Mouse (Mus musculus) liver, embryonic 11.5 days (tissue): Measurements from ENCODE around the gene Stk26. TPM values are rescaled to one million over a fixed set of nuclear protein-coding genes. Genes with fewer than 3 reads are reported as not detected.

Source experiments
- ATAC-seq: fragments of 200-750 bp; cut with Nextera tagmentation; replicated peaks from 2 replicates; pipeline ENCODE4 v1.8.0; 2017; ENCODE audit warnings: moderate number of reproducible peaks, mild to moderate bottlenecking, moderate TSS enrichment, moderate library complexity; ENCODE audit not compliant: low FRiP score
- DNase-seq: peaks from one replicate; pipeline ENCODE4 v3.0.0-alpha.2; 2017; ENCODE audit warnings: low spot score
- H3K27ac ChIP-seq: fragments of 300-500 bp; sonication (generic); 2 replicates; pipeline ENCODE4 v1.5.1; 2014; ENCODE audit warnings: mild to moderate bottlenecking, low read depth, low read length, control low read depth
- H3K27me3 ChIP-seq: fragments of 300-500 bp; sonication (generic); replicated peaks from 2 replicates; pipeline ENCODE4 v1.6.1; 2014; ENCODE audit warnings: low read length, mixed read lengths; ENCODE audit not compliant: control insufficient read depth, insufficient read depth
- H3K36me3 ChIP-seq: fragments of 300-500 bp; sonication (generic); 2 replicates; pipeline ENCODE4 v1.6.1; 2014; ENCODE audit warnings: mild to moderate bottlenecking, low read length, moderate library complexity, mixed read lengths; ENCODE audit not compliant: control insufficient read depth, insufficient read depth
- H3K4me1 ChIP-seq: fragments of 300-500 bp; sonication (generic); replicated peaks from 2 replicates; pipeline ENCODE4 v1.6.1; 2014; ENCODE audit warnings: low read length, mixed read lengths; ENCODE audit not compliant: control insufficient read depth, insufficient read depth
- H3K4me2 ChIP-seq: fragments of 300-500 bp; sonication (generic); 2 replicates; pipeline ENCODE4 v1.6.1; 2014; ENCODE audit warnings: mild to moderate bottlenecking, control low read depth, moderate library complexity
- H3K4me3 ChIP-seq: fragments of 300-500 bp; sonication (generic); 2 replicates; pipeline ENCODE4 v1.5.1; 2014; ENCODE audit warnings: low read depth, low read length, control low read depth
- H3K9ac ChIP-seq: fragments of 300-500 bp; sonication (generic); 2 replicates; pipeline ENCODE4 v1.6.1; 2014; ENCODE audit warnings: low read depth, low read length, control low read depth
- H3K9me3 ChIP-seq: fragments of 300-500 bp; sonication (generic); 2 replicates; pipeline ENCODE4 v1.6.1; 2016; ENCODE audit warnings: low read length, inconsistent platforms, mixed read lengths; ENCODE audit not compliant: control insufficient read depth
- whole genome bisulfite sequencing: fragments of 180-500 bp; shearing (Covaris S2); extraction: QIAGEN DNeasy Blood & Tissue Kit; methylation state at CpG from one replicate; pipeline ENCODE4 v1.1.7; 2014; 5-methylcytosine and 5-hydroxymethylcytosine counted together
- polyA plus RNA-seq: library from polyadenylated mRNA; unstranded; fragments of >200 nt; fragmentation: Nextera tagmentation; extraction: Ambion mirVana; gene quantifications from 2 replicates; pipeline ENCODE4 v1.2.1, GENCODE M21; 2014

The Stk26 gene
- polyA plus RNA-seq, 1 experiment from 2014 or later: 7.0 TPM

DNA sequence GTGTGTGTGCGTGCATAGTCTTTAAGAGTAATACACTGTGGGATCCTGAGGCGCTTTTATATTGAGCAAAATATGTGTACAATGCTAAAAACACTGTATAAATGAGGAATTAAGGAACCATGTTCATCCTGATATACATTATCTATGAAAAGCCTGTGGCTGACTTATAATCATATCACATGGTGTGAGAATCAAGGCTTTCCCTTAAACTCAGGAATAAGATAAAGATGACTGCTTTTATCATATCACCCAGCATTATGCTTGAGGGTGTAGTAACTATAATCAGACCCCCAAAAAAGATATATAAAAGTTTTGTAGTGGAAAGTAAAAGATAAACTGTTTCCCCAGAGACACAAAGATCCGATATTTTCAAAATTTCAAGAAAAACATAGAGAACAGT is 62.6 kb downstream of the Stk26 start:
- H3K4me2 ChIP-seq: no peak overlapping the region
- no peaks in the 10 kb centered on the region for H3K36me3 ChIP-seq
- 0 out of 2 replicates have a peak, but pooled peaks cover 3% of the 10 kb centered on the region for H3K27me3 ChIP-seq
- no peak for DNase-seq
- H3K9ac ChIP-seq: no peak overlapping the region
- no peak overlapping the region for H3K4me3 ChIP-seq
- 79% methylated on average over 3 of the region's 3 CpGs for WGBS
- H3K4me1 ChIP-seq: no peaks in the 10 kb centered on the region
- H3K27ac ChIP-seq: no peak overlapping the region
- ATAC-seq: no peak
- no peaks in the 10 kb centered on the region for H3K9me3 ChIP-seq

DNA sequence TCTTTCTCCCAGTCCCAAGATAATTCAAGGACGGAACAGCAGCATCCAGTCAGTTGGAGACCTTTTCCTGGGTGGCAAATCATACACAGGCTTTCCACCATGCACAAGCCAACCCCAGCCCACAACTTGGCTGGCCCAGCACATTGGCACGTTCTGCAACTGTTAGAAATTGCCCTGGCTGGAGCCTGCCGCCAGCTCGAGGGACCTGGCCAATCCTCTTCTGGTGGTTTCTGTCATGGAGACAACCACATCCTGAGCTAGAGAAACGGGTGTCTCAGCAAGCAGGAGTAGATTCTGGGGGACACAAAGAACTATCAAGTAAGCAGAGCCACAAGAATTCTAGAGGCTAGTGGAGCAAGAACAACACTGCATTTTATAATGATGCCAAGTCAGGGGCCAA is 69.1 kb downstream of the Stk26 start:
- DNase-seq: no peak
- no peaks in the 10 kb centered on the region for H3K4me1 ChIP-seq
- H3K36me3 ChIP-seq: no peaks in the 10 kb centered on the region
- no peak overlapping the region for H3K4me3 ChIP-seq
- H3K4me2 ChIP-seq: no peak overlapping the region
- no peak overlapping the region for H3K9ac ChIP-seq
- no peak for ATAC-seq
- H3K27me3 ChIP-seq: no peaks in the 10 kb centered on the region; the same call in 1 of the 2 replicates
- 70% methylated on average over 5 of the region's 5 CpGs for WGBS
- H3K27ac ChIP-seq: no peak overlapping the region
- no peaks in the 10 kb centered on the region for H3K9me3 ChIP-seq

DNA sequence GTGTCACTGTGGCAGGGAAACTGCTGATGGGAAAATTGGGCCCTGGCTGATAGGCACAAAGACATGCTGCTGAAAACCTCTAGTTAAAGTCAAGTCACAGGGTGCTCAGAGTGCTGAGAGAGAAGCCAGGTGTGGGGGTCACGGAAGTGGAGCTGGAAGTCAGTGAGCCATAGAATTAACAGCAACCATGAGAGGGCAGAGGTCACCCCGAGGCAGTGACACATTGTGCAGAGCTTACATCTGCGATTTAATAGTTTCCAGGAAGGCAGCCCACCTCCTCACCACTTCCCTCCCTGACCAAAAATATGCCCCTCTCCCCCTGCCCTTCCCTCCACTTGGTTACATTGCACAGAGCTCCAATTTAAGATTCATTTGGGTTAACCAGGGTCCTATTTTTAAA is 76.5 kb downstream of the Stk26 start:
- H3K36me3 ChIP-seq: no peaks in the 10 kb centered on the region
- H3K27me3 ChIP-seq: no peaks in the 10 kb centered on the region
- H3K27ac ChIP-seq: no peak overlapping the region
- H3K9me3 ChIP-seq: no peaks in the 10 kb centered on the region
- no peaks in the 10 kb centered on the region for H3K4me1 ChIP-seq
- 49% methylated on average over 3 of the region's 3 CpGs for WGBS
- no peak overlapping the region for H3K4me3 ChIP-seq
- H3K9ac ChIP-seq: no peak overlapping the region
- no peak for ATAC-seq
- H3K4me2 ChIP-seq: no peak overlapping the region
- DNase-seq: no peak

DNA sequence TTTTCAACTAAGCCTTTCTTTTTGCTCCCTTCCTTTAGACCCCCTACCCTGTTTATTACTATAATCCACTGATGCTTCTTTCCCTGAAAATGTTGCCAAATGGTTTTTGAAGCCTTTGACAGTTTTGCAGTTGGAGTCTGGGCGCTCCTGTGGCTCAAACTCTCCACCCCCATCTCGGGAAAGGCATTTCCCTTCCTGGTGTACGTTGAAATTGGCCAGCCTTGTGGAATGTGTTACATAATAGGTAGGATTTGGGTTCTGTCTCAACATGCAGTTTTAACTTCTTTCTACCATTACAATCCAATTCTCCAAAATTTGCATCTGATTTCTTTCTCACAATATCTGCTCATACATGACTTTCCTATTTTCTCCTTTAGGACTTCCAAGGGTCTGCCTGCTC is 77.9 kb downstream of the Stk26 start:
- Histone ChIP-seq H3K4me2 (no peak overlapping the region), H3K27ac (no peak overlapping the region), H3K9me3 (no peaks in the 10 kb centered on the region), H3K4me1 (no peaks in the 10 kb centered on the region), H3K36me3 (no peaks in the 10 kb centered on the region), H3K4me3 (no peak overlapping the region), H3K27me3 (no peaks in the 10 kb centered on the region), H3K9ac (no peak overlapping the region)
- DNase-seq: no peak
- no peak for ATAC-seq
- 44% methylated on average over 3 of the region's 3 CpGs for WGBS

DNA sequence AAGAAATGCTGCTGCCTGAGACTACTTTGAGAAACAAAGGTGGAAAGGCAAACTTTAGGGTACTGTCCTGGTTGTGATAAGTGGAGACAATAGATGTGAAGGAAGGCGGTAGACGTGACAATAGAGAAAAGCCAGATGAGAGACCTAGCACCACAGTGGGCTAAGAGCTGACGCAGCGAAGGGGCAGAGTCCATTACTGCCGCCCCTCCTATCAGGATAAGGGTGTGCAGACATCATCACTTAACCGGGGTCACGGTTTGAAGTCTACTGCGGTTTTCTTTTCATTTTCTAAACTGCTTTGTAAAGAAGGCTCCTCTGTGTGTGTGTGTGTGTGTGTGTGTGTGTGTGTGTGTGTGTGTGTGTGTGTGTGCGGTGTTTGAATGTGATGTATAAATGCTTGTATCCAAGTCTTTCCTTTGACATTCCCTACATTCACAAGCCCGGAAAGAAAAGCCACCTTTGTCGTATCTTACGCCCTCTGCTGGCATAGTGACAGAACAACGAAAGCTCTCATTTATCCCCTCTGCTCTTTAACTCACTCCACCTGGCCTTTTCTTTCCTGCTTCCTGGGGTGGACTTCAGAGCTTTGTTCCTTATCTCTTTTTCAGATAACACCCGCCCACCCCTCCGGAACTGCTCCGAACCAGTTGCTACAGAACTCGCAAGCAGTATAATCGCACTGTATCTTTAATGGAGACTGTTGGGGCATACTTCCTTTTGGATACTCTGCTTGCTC is 84.0 kb downstream of the Stk26 start:
- 0 out of 2 replicates have a peak, but pooled peaks have one; percentile 26 for ATAC-seq
- no peak for DNase-seq
- 35% methylated on average over 18 of the region's 18 CpGs for WGBS

DNA sequence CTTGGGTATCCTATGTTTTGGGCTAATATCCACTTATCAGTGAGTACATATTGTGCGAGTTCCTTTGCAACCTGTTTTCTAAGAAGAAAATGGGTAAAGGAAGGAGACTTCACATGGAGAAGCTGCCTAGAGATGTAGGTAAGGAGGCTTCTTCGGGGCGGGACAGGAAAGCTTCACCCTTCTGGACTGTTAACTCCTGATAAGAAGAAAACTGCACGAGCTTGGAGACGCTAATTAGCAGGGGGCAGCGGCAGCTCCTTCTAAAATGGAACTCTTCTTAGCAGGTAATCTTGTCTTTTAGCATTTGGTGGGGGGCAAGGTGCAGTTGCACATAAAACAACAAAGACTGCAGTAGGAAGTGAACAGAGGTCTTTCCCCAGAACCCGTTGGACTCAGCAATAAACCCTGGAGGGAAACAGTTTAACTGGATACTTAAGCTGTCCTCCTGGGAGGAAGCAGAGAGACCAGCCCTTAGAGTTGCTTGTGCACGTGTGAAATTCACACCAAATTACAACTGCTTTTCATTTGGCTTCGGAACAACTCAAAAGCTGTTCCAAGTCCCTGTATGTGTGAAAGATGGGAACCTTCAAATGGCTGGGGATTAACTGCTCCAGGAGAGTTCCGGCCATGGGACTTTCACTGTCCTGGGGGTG is 86.2 kb downstream of the Stk26 start:
- 51% methylated on average over 10 of the region's 10 CpGs for WGBS
- DNase-seq (no peak), ATAC-seq (peak; percentile 77)
- Histone ChIP-seq H3K4me2 (peak overlapping the region; percentile 49), H3K27me3 (no peaks in the 10 kb centered on the region), H3K36me3 (no peaks in the 10 kb centered on the region), H3K27ac (peak overlapping the region; percentile 21; the same call in 1 of the 2 replicates), H3K9ac (no peak overlapping the region), H3K9me3 (no peaks in the 10 kb centered on the region), H3K4me1 (no peaks in the 10 kb centered on the region), H3K4me3 (no peak overlapping the region)

More for the DNA sequence above, 84.0 kb downstream of the Stk26 start:
- Histone ChIP-seq H3K4me1 (no peaks in the 10 kb centered on the region), H3K27me3 (no peaks in the 10 kb centered on the region), H3K9ac (no peak overlapping the region), H3K4me2 (peak overlapping the region; percentile 34; the same call in 1 of the 2 replicates), H3K36me3 (no peaks in the 10 kb centered on the region), H3K9me3 (no peaks in the 10 kb centered on the region), H3K4me3 (no peak overlapping the region), H3K27ac (no peak overlapping the region)

DNA sequence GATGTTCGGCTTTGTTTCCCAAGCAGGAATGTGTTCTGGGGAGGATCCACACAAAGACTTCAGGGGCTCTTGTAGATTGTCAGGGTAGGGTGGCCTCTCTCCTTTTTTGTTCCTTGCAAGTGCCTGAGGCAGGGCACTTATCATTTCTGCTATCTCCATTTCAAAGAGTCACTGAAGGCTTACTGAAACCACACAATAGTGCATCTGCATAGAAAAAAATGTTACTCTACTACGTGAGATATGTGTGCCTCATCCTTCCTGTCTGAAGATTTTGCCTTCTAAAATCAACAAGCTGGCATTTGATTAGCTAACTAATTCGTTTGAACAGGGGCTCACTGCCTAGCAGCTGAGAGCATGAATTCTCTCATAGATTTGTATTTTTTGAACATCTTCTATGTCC is 89.5 kb downstream of the Stk26 start:
- DNase-seq (no peak), ATAC-seq (no peak)
- Histone ChIP-seq H3K4me1 (no peaks in the 10 kb centered on the region), H3K27me3 (no peaks in the 10 kb centered on the region), H3K9ac (no peak overlapping the region), H3K4me3 (no peak overlapping the region), H3K9me3 (no peaks in the 10 kb centered on the region), H3K4me2 (no peak overlapping the region), H3K27ac (no peak overlapping the region), H3K36me3 (no peaks in the 10 kb centered on the region)
- WGBS: 42% methylated on average over 3 of the region's 3 CpGs

DNA sequence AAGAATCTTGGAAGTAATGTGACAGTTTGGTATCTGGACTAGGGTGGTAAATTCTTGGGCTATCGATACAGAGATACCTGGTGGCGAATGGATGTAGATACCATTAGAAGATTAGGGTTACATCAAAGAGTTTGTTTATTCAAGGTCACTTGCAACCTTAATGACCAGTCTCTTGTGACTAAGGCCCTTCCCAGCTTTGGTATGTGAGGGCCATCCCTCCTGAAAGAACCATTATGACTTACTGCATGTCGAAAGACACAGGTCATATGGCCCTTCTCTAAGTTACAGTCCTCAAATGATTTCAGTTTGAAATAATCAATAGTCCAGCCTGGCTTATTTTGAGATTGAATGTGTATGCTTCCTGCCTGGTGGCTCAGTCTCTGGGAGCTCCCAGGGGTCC is 96.3 kb downstream of the Stk26 start:
- whole genome bisulfite sequencing: 78% methylated on average over 3 of the region's 3 CpGs

DNA sequence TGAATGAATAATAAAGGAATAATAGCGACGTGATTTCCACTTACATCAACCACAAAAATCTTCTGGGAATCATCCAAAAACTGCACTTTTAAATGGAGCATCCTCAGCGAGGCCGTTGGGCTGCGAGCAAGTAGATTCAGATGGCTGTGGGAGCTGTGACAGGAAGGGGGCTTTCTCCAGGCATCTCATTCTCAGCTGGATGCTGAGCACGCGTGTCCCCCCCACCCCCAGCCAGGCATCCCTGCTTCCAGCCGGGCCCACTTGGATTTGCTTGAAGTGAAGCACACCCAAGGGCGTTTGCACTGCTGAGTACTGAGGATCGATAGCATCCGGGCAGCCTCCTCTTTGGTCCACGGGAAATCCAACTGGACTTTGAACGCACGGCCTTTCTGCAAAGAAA is 101.8 kb downstream of the Stk26 start, which contains the start of gene Frmd7:
TSS of gene Frmd7 (minus strand) at position 101 of the 400 bp plus-strand sequence.
- no peaks in the 10 kb centered on the region for H3K27me3 ChIP-seq
- H3K9ac ChIP-seq: no peak within 1 kb of the TSS
- H3K4me1 ChIP-seq: no peaks in the 10 kb centered on the region
- ATAC-seq: no peak
- 68% methylated on average over 14 of the region's 14 CpGs for WGBS
- DNase-seq: no peak
- H3K36me3 ChIP-seq: no peaks in the 10 kb centered on the region
- no peak within 1 kb of the TSS for H3K27ac ChIP-seq
- H3K4me3 ChIP-seq: no peak within 1 kb of the TSS
- no peak within 1 kb of the TSS for H3K4me2 ChIP-seq
- H3K9me3 ChIP-seq: no peaks in the 10 kb centered on the region

More for the DNA sequence above, 96.3 kb downstream of the Stk26 start:
- H3K9ac ChIP-seq: no peak overlapping the region
- no peak overlapping the region for H3K4me3 ChIP-seq
- H3K27me3 ChIP-seq: no peaks in the 10 kb centered on the region
- H3K27ac ChIP-seq: no peak overlapping the region
- H3K9me3 ChIP-seq: no peaks in the 10 kb centered on the region
- no peak for DNase-seq
- H3K36me3 ChIP-seq: no peaks in the 10 kb centered on the region
- no peak for ATAC-seq
- no peak overlapping the region for H3K4me2 ChIP-seq
- H3K4me1 ChIP-seq: no peaks in the 10 kb centered on the region
